Mouse (Mus musculus): Measurements from ENCODE around the gene Krtap3-3.

Krtap3-3 gene

DNA sequence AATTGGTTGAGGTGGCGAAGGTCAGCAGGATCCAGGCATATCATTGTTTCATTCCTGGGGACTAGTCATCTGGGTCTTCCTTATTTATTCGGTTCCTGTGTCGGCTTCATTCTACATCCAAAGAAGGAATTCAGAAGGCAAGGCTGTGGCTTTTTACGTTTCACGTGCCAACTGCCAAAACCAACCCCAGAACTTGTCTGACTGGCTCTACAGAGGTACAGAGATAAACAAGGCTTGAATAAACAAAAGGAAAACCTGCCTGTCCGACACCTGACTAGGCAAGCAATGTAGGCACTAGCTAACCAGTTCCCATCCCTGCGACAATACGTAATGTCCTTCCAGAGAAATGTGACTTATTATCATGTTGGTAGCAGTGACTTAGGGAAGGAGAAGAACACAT lies 36.6 kb downstream of the Krtap3-3 start:
- in situ Hi-C loops (cut with MboI; ENCODE audit: low pct_unique_long_range_greater_than_20kb in 1 of 2, low sequenced_read_pairs in 2 of 2, unreplicated experiment in 1 of 2), result no loop called here
